Mouse (Mus musculus) small intestine, adult 2 months (tissue): Measurements from ENCODE around the gene Vgll4. TPM values are rescaled to one million over a fixed set of nuclear protein-coding genes. Genes with fewer than 3 reads are reported as not detected.

ENCODE experiments used
- H3K27ac ChIP-seq: fragments of 200-500 bp; 2 replicates; pipeline ENCODE4 v1.5.1; 2012; ENCODE audit warnings: low read depth, low read length, control low read depth, inconsistent platforms; ENCODE audit not compliant: insufficient read depth
- H3K27me3 ChIP-seq: fragments of 200-500 bp; 2 replicates; pipeline ENCODE4 v1.6.1; 2012; ENCODE audit warnings: mild to moderate bottlenecking, moderate library complexity, low read length, inconsistent platforms; ENCODE audit not compliant: control insufficient read depth, insufficient read depth
- H3K36me3 ChIP-seq: fragments of 200-500 bp; 2 replicates; pipeline ENCODE4 v1.6.1; 2012; ENCODE audit warnings: mild to moderate bottlenecking, low read length, control low read depth, inconsistent platforms; ENCODE audit not compliant: control insufficient read depth, insufficient read depth
- H3K4me1 ChIP-seq: fragments of 200-500 bp; 2 replicates; pipeline ENCODE4 v1.6.1; 2012; ENCODE audit warnings: low read length, inconsistent platforms, mixed read lengths; ENCODE audit not compliant: control insufficient read depth, insufficient read depth, insufficient read length
- H3K4me3 ChIP-seq: fragments of 200-500 bp; 2 replicates; pipeline ENCODE4 v1.5.1; 2012; ENCODE audit warnings: low read depth, mild to moderate bottlenecking, control low read depth, inconsistent platforms, low read length, moderate library complexity
- CTCF ChIP-seq: fragments of 200-500 bp; IDR thresholded peaks from 2 replicates; pipeline ENCODE4 v1.5.1; 2012; ENCODE audit warnings: low read depth, mild to moderate bottlenecking, control low read depth, inconsistent platforms, low read length, moderate library complexity, mixed read lengths; ENCODE audit not compliant: insufficient replicate concordance, insufficient read length; ENCODE audit errors: extremely low read depth
- POLR2A ChIP-seq: fragments of 200-500 bp; IDR thresholded peaks from 2 replicates; pipeline ENCODE4 v1.6.1; 2012; ENCODE audit warnings: low read depth, mild to moderate bottlenecking, control low read depth, inconsistent platforms, low read length, moderate library complexity
- WGBS: fragments of 180-500 bp; shearing (Covaris S2); methylation state at CpG from one replicate; pipeline ENCODE4 v1.1.7; 2018; 5-methylcytosine and 5-hydroxymethylcytosine counted together
- polyA plus RNA-seq: library from polyadenylated mRNA; depleted of rRNA; stranded (reverse); fragments of >200 nt; gene quantifications from 2 replicates; pipeline ENCODE4 v1.2.3, GENCODE M21; 2012

The Vgll4 gene
- polyA plus RNA-seq, 1 experiment: 48.1 TPM

GRCm38 (mm10) chr6:114846153-114846772 lies 123.5 kb downstream of the Vgll4 start:
- TF ChIP-seq POLR2A: no peak
- no peak for TF ChIP-seq CTCF
- H3K36me3 ChIP-seq: no peaks in the 10 kb centered on the region
- no peaks in the 10 kb centered on the region for H3K27me3 ChIP-seq
- peaks cover 2% of the 10 kb centered on the region; the same call in 1 of the 2 replicates for H3K4me1 ChIP-seq
- H3K4me3 ChIP-seq: no peak overlapping the region
- no peak overlapping the region for H3K27ac ChIP-seq
- 67% methylated on average over 4 of the region's 4 CpGs for WGBS

GRCm38 (mm10) chr6:114842863-114843262 lies 126.9 kb downstream of the Vgll4 start:
- Histone ChIP-seq H3K36me3 (no peaks in the 10 kb centered on the region), H3K4me3 (no peak overlapping the region), H3K4me1 (peaks cover 6% of the 10 kb centered on the region; the same call in 1 of the 2 replicates), H3K27ac (no peak overlapping the region), H3K27me3 (no peaks in the 10 kb centered on the region)
- TF ChIP-seq CTCF (no peak), POLR2A (no peak)
- WGBS: 98% methylated on average over 2 of the region's 2 CpGs

GRCm38 (mm10) chr6:114842131-114842530 lies 127.7 kb downstream of the Vgll4 start:
- Histone ChIP-seq H3K4me3 (no peak overlapping the region), H3K36me3 (no peaks in the 10 kb centered on the region)
- WGBS: 80% methylated on average over 3 of the region's 3 CpGs

GRCm38 (mm10) chr6:114840012-114840411 lies 129.8 kb downstream of the Vgll4 start:
- no peak overlapping the region for H3K27ac ChIP-seq
- no peaks in the 10 kb centered on the region for H3K36me3 ChIP-seq
- peaks cover 6% of the 10 kb centered on the region; the same call in 1 of the 2 replicates for H3K4me1 ChIP-seq
- no peak overlapping the region for H3K4me3 ChIP-seq
- no peak for TF ChIP-seq CTCF
- no peak for TF ChIP-seq POLR2A
- 87% methylated on average over 7 of the region's 7 CpGs for WGBS
- H3K27me3 ChIP-seq: no peaks in the 10 kb centered on the region

More at GRCm38 (mm10) chr6:114842131-114842530, 127.7 kb downstream of the Vgll4 start:
- Histone ChIP-seq H3K27me3 (no peaks in the 10 kb centered on the region), H3K4me1 (peaks cover 6% of the 10 kb centered on the region; the same call in 1 of the 2 replicates), H3K27ac (peak overlapping the region; percentile 49; the same call in 1 of the 2 replicates)
- TF ChIP-seq POLR2A (no peak), CTCF (no peak)

GRCm38 (mm10) chr6:114838872-114839271 lies 130.9 kb downstream of the Vgll4 start:
- Histone ChIP-seq H3K27me3 (no peaks in the 10 kb centered on the region), H3K27ac (no peak overlapping the region), H3K4me1 (peaks cover 6% of the 10 kb centered on the region; the same call in 1 of the 2 replicates), H3K4me3 (no peak overlapping the region), H3K36me3 (no peaks in the 10 kb centered on the region)
- no peak for TF ChIP-seq CTCF
- TF ChIP-seq POLR2A: no peak
- WGBS: 88% methylated on average over 4 of the region's 4 CpGs

- Histone ChIP-seq H3K27me3 (no peaks in the 10 kb centered on the region), H3K4me3 (no peak overlapping the region), H3K36me3 (no peaks in the 10 kb centered on the region), H3K4me1 (peaks cover 8% of the 10 kb centered on the region; the same call in 1 of the 2 replicates), H3K27ac (no peak overlapping the region)
- TF ChIP-seq POLR2A (no peak), CTCF (no peak)
- WGBS: 87% methylated on average over 3 of the region's 3 CpGs
Observed at GRCm38 (mm10) chr6:114836433-114836832, 133.4 kb downstream of the Vgll4 start.

- no peaks in the 10 kb centered on the region for H3K36me3 ChIP-seq
- TF ChIP-seq POLR2A (no peak), CTCF (no peak)
- 95% methylated on average over 1 of the region's 1 CpGs for WGBS
- H3K4me3 ChIP-seq: no peak overlapping the region
- no peak overlapping the region for H3K27ac ChIP-seq
- H3K4me1 ChIP-seq: peaks cover 8% of the 10 kb centered on the region; the same call in 1 of the 2 replicates
- no peaks in the 10 kb centered on the region for H3K27me3 ChIP-seq
Observed at GRCm38 (mm10) chr6:114835752-114836151, 134.0 kb downstream of the Vgll4 start.
